Mouse (Mus musculus) stomach, embryonic 16.5 days (tissue): ENCODE results near the gene Padi4. TPM values are rescaled to one million over a fixed set of nuclear protein-coding genes. Genes with fewer than 3 reads are reported as not detected.

Experiments
- ATAC-seq: fragments of 200-750 bp; cut with Nextera tagmentation; 2 replicates; pipeline ENCODE4 v1.8.0; 2017; ENCODE audit warnings: moderate number of reproducible peaks, moderate TSS enrichment; ENCODE audit not compliant: insufficient read depth, low FRiP score
- H3K27ac ChIP-seq: fragments of 300-500 bp; sonication (generic); 2 replicates; pipeline ENCODE4 v1.5.1; 2014; ENCODE audit warnings: low read length
- H3K27me3 ChIP-seq: fragments of 300-500 bp; sonication (generic); 2 replicates; pipeline ENCODE4 v1.6.1; 2014; ENCODE audit warnings: low read length, control low read depth, mixed read lengths; ENCODE audit not compliant: control insufficient read depth, insufficient read depth
- H3K36me3 ChIP-seq: fragments of 300-500 bp; sonication (generic); 2 replicates; pipeline ENCODE4 v1.6.1; 2014; ENCODE audit warnings: low read length; ENCODE audit not compliant: control insufficient read depth, insufficient read depth
- H3K4me1 ChIP-seq: fragments of 300-500 bp; sonication (generic); 2 replicates; pipeline ENCODE4 v1.6.1; 2014; ENCODE audit warnings: low read length, control low read depth, mixed read lengths; ENCODE audit not compliant: control insufficient read depth, insufficient read depth
- H3K4me2 ChIP-seq: fragments of 300-500 bp; sonication (generic); 2 replicates; pipeline ENCODE4 v1.6.1; 2014; ENCODE audit warnings: low read depth, low read length, mixed read lengths
- H3K4me3 ChIP-seq: fragments of 300-500 bp; sonication (generic); replicated peaks from 2 replicates; pipeline ENCODE4 v1.5.1; 2014; ENCODE audit warnings: mild to moderate bottlenecking, low read length
- H3K9ac ChIP-seq: fragments of 300-500 bp; sonication (generic); 2 replicates; pipeline ENCODE4 v1.6.1; 2014; ENCODE audit warnings: low read length
- H3K9me3 ChIP-seq: fragments of 300-500 bp; sonication (generic); replicated peaks from 2 replicates; pipeline ENCODE4 v1.6.1; 2016; ENCODE audit warnings: low read length, control low read depth; ENCODE audit not compliant: control insufficient read depth
- WGBS: fragments of 180-500 bp; shearing (Covaris S2); extraction: QIAGEN DNeasy Blood & Tissue Kit; methylation state at CpG from one replicate; pipeline ENCODE4 v1.1.7; 2014; 5-methylcytosine and 5-hydroxymethylcytosine counted together
- polyA plus RNA-seq: library from polyadenylated mRNA; unstranded; fragments of >200 nt; fragmentation: Nextera tagmentation; extraction: Ambion mirVana; gene quantifications from 2 replicates; pipeline ENCODE4 v1.2.1, GENCODE M21; 2015

Padi4 gene
- polyA plus RNA-seq, 1 experiment from 2014 or later = 2.4 TPM

- 71% methylated on average over 7 of the region's 7 CpGs for WGBS
- Histone ChIP-seq H3K9ac (no peak overlapping the region), H3K4me2 (no peak overlapping the region), H3K4me1 (no peaks in the 10 kb centered on the region), H3K27ac (no peak overlapping the region), H3K27me3 (no peaks in the 10 kb centered on the region), H3K9me3 (no peaks in the 10 kb centered on the region), H3K4me3 (no peak overlapping the region), H3K36me3 (no peaks in the 10 kb centered on the region)
- no peak for ATAC-seq
Measured at GRCm38 (mm10) chr4:140761601-140762000, 12.4 kb downstream of the Padi4 start.

- H3K27ac ChIP-seq = no peak overlapping the region
- H3K9me3 ChIP-seq = no peaks in the 10 kb centered on the region
- H3K36me3 ChIP-seq = no peaks in the 10 kb centered on the region
- no peak for ATAC-seq
- 68% methylated on average over 3 of the region's 3 CpGs for WGBS
- no peak overlapping the region for H3K4me3 ChIP-seq
- no peak overlapping the region for H3K4me2 ChIP-seq
- no peak overlapping the region for H3K9ac ChIP-seq
- no peaks in the 10 kb centered on the region for H3K27me3 ChIP-seq
- H3K4me1 ChIP-seq = no peaks in the 10 kb centered on the region
Measured at GRCm38 (mm10) chr4:140755811-140756210, 18.2 kb downstream of the Padi4 start.

GRCm38 (mm10) chr4:140753366-140753765 is 20.7 kb downstream of the Padi4 start:
- ATAC-seq = no peak
- no peaks in the 10 kb centered on the region for H3K9me3 ChIP-seq
- no peak overlapping the region for H3K4me3 ChIP-seq
- H3K36me3 ChIP-seq = no peaks in the 10 kb centered on the region
- H3K4me2 ChIP-seq = no peak overlapping the region
- 57% methylated on average over 7 of the region's 7 CpGs for WGBS
- H3K4me1 ChIP-seq = no peaks in the 10 kb centered on the region; the same call in 1 of the 2 replicates
- no peak overlapping the region for H3K9ac ChIP-seq
- H3K27ac ChIP-seq = no peak overlapping the region
- no peaks in the 10 kb centered on the region; the same call in 1 of the 2 replicates for H3K27me3 ChIP-seq

- Histone ChIP-seq H3K36me3 (no peaks in the 10 kb centered on the region), H3K9ac (no peak overlapping the region), H3K9me3 (no peaks in the 10 kb centered on the region), H3K27me3 (no peaks in the 10 kb centered on the region; the same call in 1 of the 2 replicates), H3K4me2 (peak overlapping the region; percentile 43), H3K4me1 (peaks cover 6% of the 10 kb centered on the region; the same call in 1 of the 2 replicates), H3K4me3 (peak overlapping the region; percentile 26), H3K27ac (no peak overlapping the region)
- WGBS = 12% methylated on average over 17 of the region's 19 CpGs
- peak; percentile 35; the same call in 1 of the 2 replicates for ATAC-seq
Measured at GRCm38 (mm10) chr4:140750328-140750727, 23.7 kb downstream of the Padi4 start.

GRCm38 (mm10) chr4:140747978-140748377 is 26.1 kb downstream of the Padi4 start:
- no peaks in the 10 kb centered on the region; the same call in 1 of the 2 replicates for H3K27me3 ChIP-seq
- H3K27ac ChIP-seq = no peak overlapping the region
- no peaks in the 10 kb centered on the region for H3K9me3 ChIP-seq
- WGBS = 19% methylated on average over 12 of the region's 12 CpGs
- ATAC-seq = peak; percentile 56; the same call in 1 of the 2 replicates
- H3K4me2 ChIP-seq = no peak overlapping the region
- peak overlapping the region; percentile 16 for H3K9ac ChIP-seq
- peaks cover 6% of the 10 kb centered on the region; the same call in 1 of the 2 replicates for H3K4me1 ChIP-seq
- no peaks in the 10 kb centered on the region for H3K36me3 ChIP-seq
- no peak overlapping the region for H3K4me3 ChIP-seq

GRCm38 (mm10) chr4:140744654-140745053 is 29.4 kb downstream of the Padi4 start:
- WGBS = 25% methylated on average over 3 of the region's 3 CpGs
- Histone ChIP-seq H3K4me1 (0 out of 2 replicates have a peak, but pooled peaks cover 6% of the 10 kb centered on the region), H3K9ac (no peak overlapping the region), H3K36me3 (no peaks in the 10 kb centered on the region), H3K27ac (no peak overlapping the region), H3K4me2 (no peak overlapping the region), H3K4me3 (no peak overlapping the region), H3K27me3 (no peaks in the 10 kb centered on the region), H3K9me3 (no peaks in the 10 kb centered on the region)
- no peak for ATAC-seq

GRCm38 (mm10) chr4:140743086-140743485 is 30.9 kb downstream of the Padi4 start:
- 38% methylated on average over 4 of the region's 4 CpGs for WGBS
- Histone ChIP-seq H3K4me2 (no peak overlapping the region), H3K27me3 (no peaks in the 10 kb centered on the region), H3K27ac (no peak overlapping the region), H3K9ac (no peak overlapping the region), H3K4me1 (0 out of 2 replicates have a peak, but pooled peaks cover 4% of the 10 kb centered on the region), H3K36me3 (no peaks in the 10 kb centered on the region), H3K9me3 (no peaks in the 10 kb centered on the region), H3K4me3 (no peak overlapping the region)
- no peak for ATAC-seq

GRCm38 (mm10) chr4:140742543-140742942 is 31.5 kb downstream of the Padi4 start, which contains the start of gene Padi6:
TSS of gene Padi6 (minus strand) at chr4:140742643.
- H3K36me3 ChIP-seq = no peaks in the 10 kb centered on the region
- H3K9ac ChIP-seq = no peak within 1 kb of the TSS
- 70% methylated on average over 2 of the region's 2 CpGs for WGBS
- no peak for ATAC-seq
- no peak within 1 kb of the TSS for H3K4me3 ChIP-seq
- no peak within 1 kb of the TSS for H3K27ac ChIP-seq
- no peak within 1 kb of the TSS for H3K4me2 ChIP-seq
- H3K27me3 ChIP-seq = no peaks in the 10 kb centered on the region
- no peaks in the 10 kb centered on the region for H3K4me1 ChIP-seq
- no peaks in the 10 kb centered on the region for H3K9me3 ChIP-seq

GRCm38 (mm10) chr4:140741401-140741800 is 32.6 kb downstream of the Padi4 start:
- Histone ChIP-seq H3K9ac (no peak overlapping the region), H3K4me1 (no peaks in the 10 kb centered on the region), H3K27me3 (no peaks in the 10 kb centered on the region), H3K4me2 (no peak overlapping the region), H3K36me3 (no peaks in the 10 kb centered on the region), H3K27ac (no peak overlapping the region), H3K9me3 (no peaks in the 10 kb centered on the region), H3K4me3 (no peak overlapping the region)
- ATAC-seq = no peak
- whole genome bisulfite sequencing = 80% methylated on average over 6 of the region's 6 CpGs
